Mouse (Mus musculus) liver, adult 2 months (tissue): ENCODE measurements around the gene Luzp1.

Source experiments
- CTCF ChIP-seq: fragments of 200-500 bp; IDR thresholded peaks from 2 replicates; pipeline ENCODE4 v1.5.1; 2011; ENCODE audit warnings: low read depth, low read length, control low read depth
- POLR2A ChIP-seq: fragments of 200-500 bp; IDR thresholded peaks from 2 replicates; pipeline ENCODE4 v1.6.1; 2011; ENCODE audit warnings: low read length, control low read depth; ENCODE audit not compliant: insufficient read depth; ENCODE audit errors: extremely low read depth

- TF ChIP-seq CTCF (no peak), POLR2A (no peak)
Observed at GRCm38 (mm10) chr4:136601476-136601875, 131.9 kb downstream of the Luzp1 start.
